Mouse (Mus musculus) central nervous system, embryonic 14 days (tissue): Measurements from ENCODE around the gene Fam124b. TPM values are rescaled to one million over a fixed set of nuclear protein-coding genes. Genes with fewer than 3 reads are reported as not detected.

ENCODE experiments used
- polyA plus RNA-seq: library from polyadenylated mRNA; depleted of rRNA; stranded (reverse); fragments of >200 nt; gene quantifications from 2 replicates; pipeline ENCODE4 v1.2.3, GENCODE M21; 2012; rRNA removed

Gene Fam124b
- 0.38 and 0.41 TPM in 2 replicates for polyA plus RNA-seq

GRCm38 (mm10) chr1:80218268-80218667 is at the start of gene Fam124b:
Fam124b (minus strand) TSS chr1:80218473.

Other genes starting within 250 kb of the Fam124b start
- gene Cul3, start 122.0 kb upstream of the Fam124b start, polyA plus RNA-seq = 65.3 and 80.1 TPM in 2 replicates
- gene Gm45261, start 243.0 kb upstream of the Fam124b start, polyA plus RNA-seq = not detected in 2 replicates